Mouse (Mus musculus): ENCODE results near the gene Spindoc. TPM values are rescaled to one million over a fixed set of nuclear protein-coding genes. Genes with fewer than 3 reads are reported as not detected.

Spindoc gene
- 1 to 10 TPM; 6.6 to 9.1 TPM for total RNA-seq (2021)
- long read RNA-seq, experiment 1, partial matches to known transcripts: 0 of 1 reads
- long read RNA-seq, experiment 1, other reads (novel, unspliced or antisense): 1 of 1 reads
- long read RNA-seq, experiment 2, partial matches to known transcripts: 0 of 5 reads
- long read RNA-seq, experiment 2, other reads (novel, unspliced or antisense): 2 of 5 reads

DNA sequence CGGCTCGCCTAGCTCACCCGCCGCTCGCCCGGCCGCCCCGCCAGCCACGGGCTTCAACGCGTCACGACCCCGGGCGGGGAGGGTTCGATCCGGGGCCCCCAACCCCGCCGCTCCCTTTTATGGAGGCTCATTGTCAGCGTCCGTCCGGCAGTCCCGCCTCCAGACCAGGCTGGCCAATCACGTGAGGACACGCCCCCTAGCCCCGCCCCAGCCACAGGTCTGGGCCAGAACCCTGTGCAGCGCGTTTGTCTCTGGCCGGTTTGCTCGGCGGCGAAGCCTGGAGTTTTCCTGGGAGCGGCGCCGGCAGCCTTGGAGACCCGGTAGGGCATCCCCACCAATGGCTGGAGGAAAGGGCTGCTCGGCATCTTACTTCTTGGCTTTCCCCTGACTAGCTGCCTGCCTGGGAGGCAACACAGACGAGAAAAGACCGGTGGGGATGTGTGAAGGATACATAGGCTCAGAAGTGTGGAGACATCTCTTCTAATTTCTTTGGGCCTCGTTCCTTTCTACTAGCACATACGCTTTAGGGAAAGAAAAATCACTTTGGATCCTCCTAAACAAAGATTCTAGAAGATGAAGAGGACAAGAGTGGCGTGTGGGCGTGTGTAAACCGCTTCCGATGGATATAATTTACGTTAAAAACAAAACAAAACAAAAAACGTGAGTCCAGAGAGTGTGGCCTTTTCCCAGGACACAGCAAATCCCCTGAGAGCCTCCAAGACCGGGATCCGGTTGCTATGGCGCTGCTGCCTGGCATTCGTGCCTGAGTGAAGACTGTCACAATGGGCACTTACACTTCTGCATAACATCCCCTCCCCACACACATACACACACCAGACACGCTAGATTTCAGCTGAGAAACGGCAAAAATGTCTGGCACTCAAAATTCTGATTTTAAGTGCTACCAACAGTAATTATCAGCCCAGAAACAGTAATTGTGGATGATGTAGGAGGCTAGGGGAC, at the start of gene Spindoc:
Gene Spindoc (minus strand): TSS at position 92 of the 963 bp plus-strand sequence.
- DNase-seq: peak; percentile 97

DNA sequence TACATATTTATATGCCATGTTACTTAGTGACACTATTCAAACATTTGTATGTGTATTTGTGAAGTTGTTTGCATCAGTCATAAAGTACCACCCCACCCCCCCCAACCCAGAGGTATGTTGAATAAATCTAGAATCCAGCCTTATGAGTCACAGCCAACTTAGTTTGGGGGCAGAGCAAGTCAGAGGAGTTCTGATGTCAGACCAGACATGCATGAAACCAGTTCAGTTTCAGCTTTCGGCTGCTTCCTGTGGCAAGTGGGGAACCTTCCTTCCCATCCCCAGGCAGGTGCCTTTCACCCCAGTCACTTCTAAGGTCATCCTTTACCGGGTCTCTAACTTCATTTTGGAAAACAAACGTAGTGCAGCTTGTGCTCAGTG, 42.6 kb upstream of the Spindoc start:
- DNase-seq: no peak

DNA sequence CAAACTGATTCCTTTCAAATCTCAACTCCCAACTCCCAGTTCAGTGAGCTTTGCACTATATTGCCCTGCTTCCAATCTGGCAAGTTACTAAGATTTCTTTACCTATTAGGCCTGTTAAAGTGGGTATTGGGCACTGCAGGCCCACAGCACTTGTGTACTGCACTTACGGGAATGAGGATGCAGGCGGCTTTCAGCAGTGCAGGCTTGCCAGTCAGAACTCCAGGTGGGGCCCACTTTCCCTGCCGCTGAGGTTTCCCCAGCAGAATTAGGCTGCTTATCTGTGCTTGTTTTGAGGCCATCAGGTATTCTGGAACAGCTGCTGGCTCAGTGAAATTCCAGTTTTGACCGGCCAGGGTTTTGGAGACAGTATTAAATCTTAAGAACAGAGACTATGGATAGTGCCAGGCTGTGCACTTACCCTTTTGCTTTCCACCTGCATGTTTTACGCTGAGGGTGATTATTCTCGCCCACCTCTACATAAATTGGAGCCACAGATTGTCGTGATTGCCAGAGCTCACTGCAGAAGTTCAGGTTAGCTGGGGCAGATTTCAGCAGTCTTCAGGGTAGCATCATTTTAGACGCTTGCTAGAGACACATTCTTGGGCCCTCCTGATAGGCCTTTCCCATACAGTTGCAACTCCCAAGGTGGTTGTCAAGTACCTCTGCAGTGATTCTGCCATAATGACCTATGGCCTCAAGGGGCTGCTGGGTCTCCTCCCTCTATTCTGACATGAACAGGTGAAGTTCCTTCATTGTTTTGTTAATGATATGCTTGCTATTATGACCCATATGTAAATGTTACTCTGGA, 42.0 kb upstream of the Spindoc start:
- no peak for DNase-seq

- DNase-seq: no peak
Observed at GRCm38 (mm10) chr19:7424131-7424530, 41.3 kb upstream of the Spindoc start.

- peak; percentile 19 for DNase-seq
Observed at GRCm38 (mm10) chr19:7423656-7424030, 40.8 kb upstream of the Spindoc start.

- peak; percentile 90 for DNase-seq
Observed at GRCm38 (mm10) chr19:7423028-7423655, 40.3 kb upstream of the Spindoc start.

- DNase-seq: no peak
Observed at GRCm38 (mm10) chr19:7422656-7423027, 39.8 kb upstream of the Spindoc start.

- peak; percentile 48 for DNase-seq
Observed at GRCm38 (mm10) chr19:7421602-7422591, 39.1 kb upstream of the Spindoc start.

- DNase-seq: no peak
Observed at GRCm38 (mm10) chr19:7420841-7421601, 38.2 kb upstream of the Spindoc start.

DNA sequence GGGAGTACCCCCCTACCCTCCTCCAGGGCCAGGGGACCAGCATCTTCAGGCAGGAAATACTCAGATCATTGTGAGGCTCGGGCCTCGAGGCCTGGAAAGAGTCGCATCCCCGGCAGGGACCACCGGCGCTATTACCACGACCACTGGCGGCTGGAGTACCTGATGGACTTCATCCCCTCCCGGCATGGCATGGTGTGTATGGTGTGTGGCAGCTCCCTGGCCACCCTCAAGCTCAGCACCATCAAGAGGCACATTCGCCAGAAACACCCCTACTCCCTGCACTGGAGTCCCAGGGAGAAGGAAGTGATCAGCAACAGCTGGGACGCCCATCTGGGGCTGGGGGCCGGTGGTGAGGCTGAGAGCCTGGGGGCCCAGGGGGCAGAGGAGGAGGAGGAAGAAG, 37.3 kb upstream of the Spindoc start:
- no peak for DNase-seq

- DNase-seq: no peak
Observed at GRCm38 (mm10) chr19:7419134-7419533, 36.3 kb upstream of the Spindoc start.

DNA sequence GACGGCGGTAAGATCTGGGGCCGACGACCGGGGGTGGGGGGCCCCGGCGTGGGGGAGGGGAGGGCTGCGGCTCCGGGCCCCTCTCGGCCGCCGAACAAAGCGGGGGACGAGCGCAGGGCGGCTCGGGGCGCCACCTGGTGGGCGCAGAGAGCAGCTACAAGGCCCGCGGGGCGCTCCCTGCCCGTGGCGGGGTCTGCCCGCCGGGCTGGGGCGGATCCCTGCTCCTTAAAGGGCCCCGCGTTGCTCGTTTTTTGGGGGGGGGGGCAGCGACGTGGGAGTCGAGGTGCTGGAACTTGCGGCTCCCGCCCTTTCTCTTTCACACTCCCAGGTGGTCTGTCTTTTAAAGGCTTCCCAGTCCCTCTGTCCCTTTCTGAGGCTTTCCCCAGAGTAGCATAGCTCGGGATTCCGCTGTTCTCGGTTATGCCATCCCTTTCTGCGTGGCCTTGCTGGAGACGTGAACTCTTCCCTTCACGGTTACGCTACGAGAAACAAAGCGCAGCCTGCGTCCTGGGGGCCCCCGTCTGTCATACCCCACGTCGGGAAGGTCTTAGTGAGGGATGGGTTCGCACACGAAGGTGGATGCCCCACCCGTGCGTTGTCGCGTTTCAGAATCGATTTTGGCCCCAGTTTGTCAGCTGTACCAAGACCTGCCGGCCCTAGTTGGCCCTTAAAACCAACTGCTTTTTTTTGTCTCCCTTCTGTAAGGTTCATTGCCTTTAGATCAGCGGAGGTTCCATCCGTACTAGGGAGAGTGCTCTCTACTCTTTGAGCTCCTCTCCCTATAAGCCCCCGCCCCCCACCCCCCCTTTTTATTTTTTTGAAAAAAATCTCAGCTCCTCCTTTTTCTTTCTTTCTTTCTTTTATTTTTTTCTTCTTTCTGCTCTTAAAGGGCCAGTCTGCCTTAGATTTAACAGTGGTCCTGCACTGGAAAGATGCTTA, 35.4 kb upstream of the Spindoc start:
- DNase-seq: peak; percentile 82

GRCm38 (mm10) chr19:7416834-7417735, 34.3 kb upstream of the Spindoc start, which contains the start of gene 2700081O15Rik:
Gene 2700081O15Rik, plus strand, starts transcription at chr19:7417625.
- peak; percentile 81 for DNase-seq

GRCm38 (mm10) chr19:7415916-7416833, 33.4 kb upstream of the Spindoc start:
- no peak for DNase-seq

DNA sequence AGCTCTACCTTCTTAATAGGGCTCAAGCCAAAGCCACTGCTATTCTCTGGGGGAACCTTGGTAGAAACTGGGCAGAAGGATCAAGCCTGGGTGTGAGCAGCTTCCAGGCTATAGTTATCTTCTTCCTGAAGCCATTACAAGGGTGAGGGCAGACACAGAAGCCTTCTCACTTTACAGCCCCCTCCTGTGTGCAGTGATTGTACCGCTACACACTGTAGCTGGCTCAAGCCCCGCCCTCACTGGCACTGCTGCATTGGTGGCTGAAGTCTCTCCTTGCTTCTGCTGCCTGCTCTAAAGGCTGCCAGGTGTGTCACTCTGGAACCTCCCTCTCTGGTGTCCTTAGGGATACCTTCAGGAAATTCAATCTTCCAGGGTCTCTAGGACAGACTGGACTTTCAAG, 29.6 kb upstream of the Spindoc start:
- no peak for DNase-seq

DNA sequence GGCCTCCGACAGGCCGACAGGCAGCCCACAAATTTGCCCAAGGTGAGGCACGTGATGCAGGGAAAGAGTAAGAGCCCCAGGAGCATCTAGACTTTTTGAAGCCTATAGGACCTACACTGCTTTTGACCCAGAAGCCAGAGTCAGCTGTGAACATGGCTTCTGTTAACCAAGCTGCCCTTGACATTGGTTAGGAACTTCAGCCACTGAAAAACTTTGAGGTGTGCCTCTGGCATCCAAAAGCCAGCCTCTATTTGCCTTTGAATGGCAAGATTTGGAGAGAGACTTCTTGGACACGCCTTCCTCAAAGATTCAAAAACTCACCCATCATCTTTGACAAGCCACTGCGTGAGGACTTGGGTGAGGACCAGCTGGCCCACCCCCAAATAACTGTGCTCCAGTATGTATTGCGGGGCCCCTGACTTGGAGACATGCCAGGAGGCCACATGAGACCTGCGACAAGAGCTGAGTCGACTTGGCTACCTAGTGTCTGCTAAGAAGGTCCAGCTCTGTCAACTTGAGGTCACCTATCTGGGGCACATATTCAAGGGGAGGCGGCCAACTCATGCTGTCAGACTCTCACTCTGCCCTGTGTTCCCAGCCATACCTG, 21.9 kb upstream of the Spindoc start:
- no peak for DNase-seq
